Mouse (Mus musculus) olfactory bulb, adult 2 months (tissue): ENCODE results near the gene Homer2. TPM values are rescaled to one million over a fixed set of nuclear protein-coding genes. Genes with fewer than 3 reads are reported as not detected.

Experiments used
- H3K27ac ChIP-seq: fragments of 200-500 bp; 2 replicates; pipeline ENCODE4 v1.5.1; 2012; ENCODE audit warnings: low read depth, low read length; ENCODE audit not compliant: insufficient read depth
- H3K4me1 ChIP-seq: fragments of 200-500 bp; 2 replicates; pipeline ENCODE4 v1.6.1; 2012; ENCODE audit warnings: low read length; ENCODE audit not compliant: control insufficient read depth, insufficient read depth
- H3K4me3 ChIP-seq: fragments of 200-500 bp; 2 replicates; pipeline ENCODE4 v1.5.1; 2012; ENCODE audit warnings: mild to moderate bottlenecking, low read depth, low read length, moderate library complexity; ENCODE audit not compliant: insufficient read depth
- CTCF ChIP-seq: fragments of 200-500 bp; IDR thresholded peaks from 2 replicates; pipeline ENCODE4 v1.5.1; 2012; ENCODE audit warnings: low read depth, mild to moderate bottlenecking, low read length, moderate library complexity; ENCODE audit not compliant: insufficient read depth
- POLR2A ChIP-seq: fragments of 200-500 bp; IDR thresholded peaks from 2 replicates; pipeline ENCODE4 v1.6.1; 2012; ENCODE audit warnings: mild to moderate bottlenecking, low read depth, low read length, moderate library complexity; ENCODE audit not compliant: insufficient read depth
- WGBS: fragments of 180-500 bp; shearing (Covaris S2); methylation state at CpG from one replicate; pipeline ENCODE4 v1.1.7; 2018; 5-methylcytosine and 5-hydroxymethylcytosine counted together
- polyA plus RNA-seq: library from polyadenylated mRNA; stranded (reverse); fragments of >200 nt; gene quantifications from 2 replicates; pipeline ENCODE4 v1.2.4, GENCODE M21; 2012; ENCODE audit warnings: low replicate concordance; ENCODE audit not compliant: missing spikeins, insufficient read depth, insufficient read length

The Homer2 gene
- polyA plus RNA-seq, 1 experiment, result not detected

GRCm38 (mm10) chr7:81706416-81707391 is 623 bp downstream of the Homer2 start:
- TF ChIP-seq CTCF (no peak), POLR2A (peak; percentile 28; the same call in 1 of the 2 replicates)
- peak overlapping the region; percentile 88 for H3K27ac ChIP-seq
- WGBS, result 1% methylated on average over 113 of the region's 114 CpGs
- peak overlapping the region; percentile 98 for H3K4me3 ChIP-seq
- peaks cover 18% of the 10 kb centered on the region for H3K4me1 ChIP-seq

DNA sequence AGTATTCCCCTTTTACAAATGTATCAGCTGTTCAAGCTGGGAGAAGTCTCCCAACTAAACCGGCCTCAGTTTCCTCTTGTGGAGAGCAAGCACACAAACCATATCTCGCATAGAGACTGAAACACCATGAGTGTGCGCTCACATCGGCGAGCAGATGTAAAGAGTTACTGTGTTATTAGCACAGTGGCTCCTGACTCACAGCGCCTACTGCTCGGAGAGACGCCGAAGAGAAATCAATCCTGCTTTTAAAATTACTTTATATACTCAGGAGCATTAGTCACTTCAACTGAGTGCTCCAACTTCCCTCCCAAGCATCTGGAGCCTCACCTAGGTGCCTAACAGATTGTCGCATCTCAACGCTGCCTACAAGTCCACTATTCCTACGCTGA is 1.3 kb downstream of the Homer2 start:
- H3K4me1 ChIP-seq, result peaks cover 22% of the 10 kb centered on the region
- H3K27ac ChIP-seq, result peak overlapping the region; percentile 88
- H3K4me3 ChIP-seq, result peak overlapping the region; percentile 98
- WGBS, result 12% methylated on average over 12 of the region's 12 CpGs
- TF ChIP-seq POLR2A, result no peak
- no peak for TF ChIP-seq CTCF

DNA sequence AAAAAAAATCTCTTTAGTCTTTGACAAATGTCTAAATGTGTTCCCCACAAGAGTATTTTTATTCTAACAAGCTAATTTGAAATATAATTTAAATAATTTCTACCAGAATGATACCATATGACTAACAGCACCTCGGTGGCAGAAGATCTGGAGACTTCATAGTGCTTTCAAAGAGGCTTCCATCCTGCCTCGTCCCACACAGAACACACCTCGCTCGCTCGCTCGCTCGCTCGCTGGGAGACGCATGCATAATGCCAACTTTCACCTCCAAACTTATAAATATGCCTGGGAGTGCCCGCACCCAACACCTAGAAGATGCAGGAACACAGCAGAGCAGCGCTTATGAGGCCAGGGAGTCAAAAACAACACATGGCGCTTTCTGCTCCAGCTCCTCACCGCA is 9.0 kb downstream of the Homer2 start:
- no peak for TF ChIP-seq CTCF
- TF ChIP-seq POLR2A, result no peak
- Histone ChIP-seq H3K4me3 (no peak overlapping the region), H3K27ac (no peak overlapping the region), H3K4me1 (peaks cover 48% of the 10 kb centered on the region)
- 73% methylated on average over 13 of the region's 13 CpGs for WGBS

DNA sequence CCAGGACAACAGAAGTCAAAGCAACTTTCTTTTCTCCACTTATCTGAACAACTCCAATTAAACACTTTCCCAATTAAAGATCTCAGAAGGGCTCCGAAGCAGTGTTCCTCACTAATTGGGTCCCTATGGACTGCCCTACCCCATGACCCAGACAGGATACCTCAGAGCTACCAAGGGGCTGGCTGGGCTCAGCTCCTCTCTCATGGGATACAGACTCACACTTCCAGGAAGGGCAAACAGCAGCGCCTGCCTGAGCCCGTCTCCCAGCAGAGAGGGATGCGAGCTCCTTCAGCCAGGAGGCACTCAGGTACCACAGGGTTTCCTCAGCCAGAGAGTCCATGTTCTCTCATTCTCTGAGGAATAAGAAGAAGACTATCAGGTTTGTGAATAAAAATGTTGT is 9.4 kb downstream of the Homer2 start:
- TF ChIP-seq CTCF (no peak), POLR2A (no peak)
- no peak overlapping the region for H3K4me3 ChIP-seq
- H3K4me1 ChIP-seq, result peaks cover 48% of the 10 kb centered on the region
- H3K27ac ChIP-seq, result no peak overlapping the region
- 72% methylated on average over 4 of the region's 4 CpGs for WGBS

DNA sequence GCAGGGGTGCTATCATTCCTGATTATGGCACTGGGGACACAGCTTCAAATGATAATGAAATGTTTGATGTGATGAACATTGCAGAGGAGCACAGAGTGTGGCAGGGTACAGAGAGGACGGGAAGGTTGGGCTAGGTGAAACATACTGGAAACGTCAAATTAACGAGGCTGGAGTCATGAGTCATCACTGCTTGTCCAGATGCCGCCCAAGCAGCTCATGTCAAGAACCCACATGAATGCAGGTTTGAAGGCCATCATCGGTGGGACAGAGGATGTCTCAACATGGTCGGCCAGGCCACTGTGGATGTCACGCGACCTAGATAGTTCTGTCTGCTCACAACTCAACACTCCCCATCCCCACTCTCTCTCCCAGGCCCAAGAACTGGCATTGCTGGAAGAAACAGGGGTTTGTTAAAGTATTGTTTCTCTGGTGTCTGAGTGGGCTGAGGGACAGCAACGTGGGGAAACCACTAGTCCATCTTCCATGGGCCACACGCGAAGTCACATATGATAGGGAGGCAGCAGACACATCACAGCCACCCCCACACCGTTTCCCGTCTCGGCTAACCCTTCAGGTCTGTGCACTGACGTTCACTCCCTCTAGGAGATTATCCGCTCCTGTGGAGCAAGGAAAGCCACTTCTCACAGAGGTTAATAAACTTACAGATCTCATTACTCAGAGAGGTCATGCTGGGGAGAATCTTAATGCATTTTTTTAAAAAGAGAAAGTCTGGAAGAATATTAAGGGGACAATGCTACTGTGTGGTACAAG is 11.4 kb downstream of the Homer2 start:
- H3K4me1 ChIP-seq, result peaks cover 49% of the 10 kb centered on the region
- 61% methylated on average over 16 of the region's 16 CpGs for WGBS
- no peak overlapping the region for H3K4me3 ChIP-seq
- H3K27ac ChIP-seq, result peak overlapping the region; percentile 10; the same call in 1 of the 2 replicates
- no peak for TF ChIP-seq POLR2A
- TF ChIP-seq CTCF, result no peak

- 90% methylated on average over 5 of the region's 5 CpGs for WGBS
- TF ChIP-seq CTCF (no peak), POLR2A (no peak)
- Histone ChIP-seq H3K27ac (no peak overlapping the region), H3K4me1 (peaks cover 46% of the 10 kb centered on the region), H3K4me3 (no peak overlapping the region)
Measured at GRCm38 (mm10) chr7:81691067-81691466, 16.3 kb downstream of the Homer2 start.

- H3K4me3 ChIP-seq, result no peak overlapping the region
- TF ChIP-seq CTCF, result no peak
- TF ChIP-seq POLR2A, result no peak
- H3K4me1 ChIP-seq, result peaks cover 47% of the 10 kb centered on the region
- 40% methylated on average over 8 of the region's 8 CpGs for WGBS
- peak overlapping the region; percentile 31; the same call in 1 of the 2 replicates for H3K27ac ChIP-seq
Measured at GRCm38 (mm10) chr7:81689116-81689681, 18.1 kb downstream of the Homer2 start.

DNA sequence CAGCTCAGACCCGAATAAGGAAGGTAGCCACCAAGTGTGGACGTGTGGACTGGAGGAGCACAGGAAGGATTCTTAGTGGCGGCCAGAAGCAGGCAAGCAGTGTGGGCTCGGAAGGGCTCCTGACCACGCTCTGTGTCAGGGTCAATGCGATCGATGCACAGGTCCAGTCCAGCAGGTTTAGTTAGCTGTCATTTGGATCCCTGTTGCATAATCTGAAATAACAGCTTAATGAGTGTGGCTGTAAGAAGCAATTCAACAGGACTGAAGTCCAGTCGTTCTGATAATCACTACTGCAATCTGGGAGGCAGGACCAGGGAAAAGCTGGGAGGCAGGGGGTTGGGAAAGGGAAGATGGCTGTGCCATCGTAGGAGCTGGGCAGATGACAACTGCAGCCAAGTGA is 18.9 kb downstream of the Homer2 start:
- no peak for TF ChIP-seq POLR2A
- Histone ChIP-seq H3K27ac (no peak overlapping the region), H3K4me3 (no peak overlapping the region), H3K4me1 (peaks cover 46% of the 10 kb centered on the region)
- 73% methylated on average over 9 of the region's 9 CpGs for WGBS
